25 mouse cellular contexts compared by ENCODE assay signal in genomic region chr12:8329236-8329635, GRCm38 (mm10). TPM values are rescaled to one million over a fixed set of nuclear protein-coding genes. Genes with fewer than 3 reads are reported as not detected.
A peak's percentile ranks its signal among the peaks of the same experiment; 100 is the strongest.
DNase-seq lines count a peak whose midpoint lies in the region; ATAC-seq and TF ChIP-seq lines count a peak whose summit lies in the region.
"Had no signal": no experiment of that assay in that cellular context is flagged by ENCODE, and none has a peak within 500 bp of the region (broad histone marks: within the 10 kb centered on the region; RNA-seq: fewer than 3 reads in every experiment).

No protein-coding gene starts in this region.

- DNase-seq in adrenal gland, postnatal 25 days = peak; percentile 38
- no peak for DNase-seq in adrenal gland, adult 2 months
- DNase-seq in lung, postnatal 0 days (ENCODE audit: low spot score) = no peak
- DNase-seq in lung, adult 2 months = no peak
- DNase-seq in cerebellum, adult 11-12 months = no peak
- DNase-seq: cerebellum, adult 9-10 months; heart, postnatal 10 days; kidney, postnatal 10 days; midbrain, embryonic 14.5 days; thymus, postnatal 25 days had no signal

- H3K4me1 ChIP-seq in intestine, postnatal 0 days (replicated peaks; ENCODE audit: control insufficient read depth, insufficient read depth, low read length) = no peaks in the 10 kb centered on the region
- peaks cover 18% of the 10 kb centered on the region for H3K4me1 ChIP-seq in intestine, embryonic 15.5 days (replicated peaks)
- H3K4me1 ChIP-seq in lung, postnatal 0 days (ENCODE audit: insufficient read depth, low read depth, low read length) = peaks cover 7% of the 10 kb centered on the region
- peaks cover 8% of the 10 kb centered on the region for H3K4me1 ChIP-seq in lung, adult 2 months (ENCODE audit: control insufficient read depth, insufficient read depth, low read length)

- TF ChIP-seq EP300 in lung, postnatal 0 days (IDR thresholded peaks at IDR 0.05) = no peak

- peaks cover 43% of the 10 kb centered on the region; the same call in 1 of the 2 replicates for H3K36me3 ChIP-seq in intestine, postnatal 0 days (ENCODE audit: control insufficient read depth, insufficient read depth)
- H3K36me3 ChIP-seq in intestine, embryonic 15.5 days = peaks cover 3% of the 10 kb centered on the region; the same call in 1 of the 2 replicates
- 0 out of 2 replicates have a peak, but pooled peaks cover 5% of the 10 kb centered on the region for H3K36me3 ChIP-seq in lung, postnatal 0 days (ENCODE audit: insufficient read depth, low read length)
- H3K36me3 ChIP-seq: forebrain, embryonic 15.5 days had no signal

- no peaks in the 10 kb centered on the region for H3K9me3 ChIP-seq in intestine, postnatal 0 days (ENCODE audit: control insufficient read depth)
- no peaks in the 10 kb centered on the region for H3K9me3 ChIP-seq in intestine, embryonic 15.5 days
- H3K9me3 ChIP-seq in lung, postnatal 0 days (ENCODE audit: low read length) = no peaks in the 10 kb centered on the region
- H3K9me3 ChIP-seq: embryonic facial prominence, embryonic 10.5 days; forebrain, embryonic 15.5 days; heart, embryonic 10.5 days; liver, embryonic 12.5 days had no signal

- peak; percentile 44 for TF ChIP-seq CTCF in intestine, postnatal 0 days (IDR thresholded peaks at IDR 0.05; ENCODE audit: low read depth)
- TF ChIP-seq CTCF in lung, postnatal 0 days (IDR thresholded peaks at IDR 0.05) = peak; percentile 36
- no peak for TF ChIP-seq CTCF in lung, adult 2 months (IDR thresholded peaks at IDR 0.05; ENCODE audit: insufficient read depth, low read length)

- no peak overlapping the region for H3K27ac ChIP-seq in intestine, postnatal 0 days (ENCODE audit: low read depth, low read length)
- no peak overlapping the region for H3K27ac ChIP-seq in intestine, embryonic 15.5 days
- H3K27ac ChIP-seq in lung, postnatal 0 days (ENCODE audit: low read length) = no peak overlapping the region
- H3K27ac ChIP-seq: embryonic facial prominence, embryonic 10.5 days; forebrain, embryonic 15.5 days; heart, embryonic 10.5 days; hindbrain, embryonic 14.5 days; liver, embryonic 12.5 days had no signal

- ATAC-seq in intestine, postnatal 0 days = no peak
- ATAC-seq in intestine, embryonic 15.5 days = no peak
- no peak for ATAC-seq in lung, postnatal 0 days
- ATAC-seq: forebrain, embryonic 15.5 days; intestine, embryonic 16.5 days; liver, embryonic 12.5 days had no signal

- no peak for TF ChIP-seq POLR2A in lung, adult 2 months (IDR thresholded peaks at IDR 0.05; ENCODE audit: borderline replicate concordance, extremely low read depth, low read depth, low read length)

- 94% methylated on average over 7 of the region's 7 CpGs for WGBS in intestine, postnatal 0 days
- 91% methylated on average over 7 of the region's 7 CpGs for WGBS in intestine, embryonic 15.5 days
- 99% methylated on average over 7 of the region's 7 CpGs for WGBS in lung, postnatal 0 days
- 94% methylated on average over 7 of the region's 7 CpGs for WGBS in lung, adult 2 months

- H3K4me2 ChIP-seq in intestine, postnatal 0 days (replicated peaks; ENCODE audit: low read depth) = no peak overlapping the region
- H3K4me2 ChIP-seq in intestine, embryonic 15.5 days (replicated peaks) = no peak overlapping the region
- no peak overlapping the region for H3K4me2 ChIP-seq in lung, postnatal 0 days (replicated peaks; ENCODE audit: low read depth, low read length)
- H3K4me2 ChIP-seq: forebrain, embryonic 15.5 days; hindbrain, embryonic 14.5 days; liver, embryonic 12.5 days had no signal

- no peak overlapping the region for H3K9ac ChIP-seq in intestine, postnatal 0 days (ENCODE audit: low read depth, low read length)
- H3K9ac ChIP-seq in intestine, embryonic 15.5 days = no peak overlapping the region
- no peak overlapping the region for H3K9ac ChIP-seq in lung, postnatal 0 days (replicated peaks; ENCODE audit: low read depth)
- H3K9ac ChIP-seq: forebrain, embryonic 15.5 days; hindbrain, embryonic 14.5 days; liver, embryonic 12.5 days had no signal

- no peaks in the 10 kb centered on the region for H3K27me3 ChIP-seq in intestine, postnatal 0 days (replicated peaks; ENCODE audit: control insufficient read depth, insufficient read depth, low read length)
- H3K27me3 ChIP-seq in intestine, embryonic 15.5 days (replicated peaks) = no peaks in the 10 kb centered on the region
- no peaks in the 10 kb centered on the region for H3K27me3 ChIP-seq in lung, postnatal 0 days (replicated peaks; ENCODE audit: insufficient read depth, low read length)
- H3K27me3 ChIP-seq: forebrain, embryonic 15.5 days; liver, embryonic 12.5 days had no signal

- no peak overlapping the region for H3K4me3 ChIP-seq in intestine, postnatal 0 days (ENCODE audit: low read depth, low read length)
- no peak overlapping the region for H3K4me3 ChIP-seq in intestine, embryonic 15.5 days (replicated peaks)
- H3K4me3 ChIP-seq in lung, postnatal 0 days (ENCODE audit: low read depth, low read length) = no peak overlapping the region
- H3K4me3 ChIP-seq in lung, adult 2 months (replicated peaks; ENCODE audit: extremely low read depth, low read depth, low read length) = no peak overlapping the region
- H3K4me3 ChIP-seq: embryonic facial prominence, embryonic 10.5 days; erythroblast, embryonic 14.5 days; forebrain, embryonic 15.5 days; heart, embryonic 10.5 days; liver, embryonic 12.5 days; myocyte had no signal

RNA-seq across cellular contexts. Expression of gene Hs1bp3, which starts 16.0 kb away (rescaled TPM):
- total RNA-seq in adrenal gland, postnatal 25 days (2021) = 13.6 and 22.3 TPM in 2 replicates
- total RNA-seq in adrenal gland, adult 2 months (2021) = 10 to 100 TPM; 13.8 to 22.0 TPM
- polyA plus RNA-seq in adrenal gland, adult 2 months (2012; rRNA removed) = 20.6 and 22.7 TPM in 2 replicates
- polyA plus RNA-seq in intestine, postnatal 0 days (2015; fragmentation: Nextera tagmentation; extraction: Ambion mirVana) = 20.5 and 22.2 TPM in 2 replicates
- polyA plus RNA-seq in intestine, embryonic 15.5 days (2015; fragmentation: Nextera tagmentation; extraction: Ambion mirVana) = 21.4 and 23.4 TPM in 2 replicates
- polyA plus RNA-seq in lung, postnatal 0 days (2015; fragmentation: Nextera tagmentation; extraction: Ambion mirVana) = 8.6 and 8.7 TPM in 2 replicates
- 21.7 and 25.8 TPM in 2 replicates for polyA plus RNA-seq in lung, adult 2 months (2012; rRNA removed)

RNA-seq across cellular contexts. Expression of gene Gdf7, which starts 27.5 kb away (rescaled TPM):
- total RNA-seq in adrenal gland, postnatal 25 days (2021) = not detected in 2 replicates
- total RNA-seq in adrenal gland, adult 2 months (2021) = not detected
- polyA plus RNA-seq in adrenal gland, adult 2 months (2012; rRNA removed) = 0.20 and 0.31 TPM in 2 replicates
- polyA plus RNA-seq in intestine, postnatal 0 days (2015; fragmentation: Nextera tagmentation; extraction: Ambion mirVana) = not detected in 2 replicates
- polyA plus RNA-seq in intestine, embryonic 15.5 days (2015; fragmentation: Nextera tagmentation; extraction: Ambion mirVana) = not detected in 2 replicates
- not detected in 2 replicates for polyA plus RNA-seq in lung, postnatal 0 days (2015; fragmentation: Nextera tagmentation; extraction: Ambion mirVana)
- polyA plus RNA-seq in lung, adult 2 months (2012; rRNA removed) = 0.24 and 0.25 TPM in 2 replicates
- total RNA-seq: common myeloid progenitor, adult 5-6 weeks; gastrocnemius, postnatal 4 days; megakaryocyte, adult 5-6 weeks had no signal
- polyA plus RNA-seq: erythroblast, embryonic 14.5 days; intestine, embryonic 16.5 days; liver, embryonic 12.5 days; lung, embryonic 16.5 days; small intestine, adult 2 months had no signal
